Mouse (Mus musculus): ENCODE measurements around the gene Suclg2.

DNA sequence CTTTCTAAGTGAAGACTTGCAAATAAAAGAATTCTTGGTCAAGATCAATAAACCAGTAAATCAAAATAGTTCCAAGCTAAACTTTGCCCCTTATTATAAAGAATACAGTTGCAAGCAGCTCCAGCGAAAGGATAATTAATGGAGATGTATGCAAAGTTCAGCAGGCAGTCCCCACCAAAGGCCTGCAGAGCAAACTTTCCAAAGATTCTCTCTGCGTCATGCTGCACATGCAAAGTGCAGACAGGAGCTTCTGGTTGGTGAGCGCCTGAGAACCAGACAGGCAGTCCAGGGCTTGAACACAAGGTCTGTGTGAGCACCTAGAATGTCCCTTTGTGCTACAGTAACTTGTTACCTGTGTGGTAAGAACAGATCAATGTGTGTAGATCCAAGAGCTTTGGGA is 147.0 kb downstream of the Suclg2 start:
- TF ChIP-seq CTCF (IDR thresholded peaks at IDR 0.05; ENCODE audit: insufficient read depth, low read length) (no peak), POLR2A (IDR thresholded peaks at IDR 0.05; ENCODE audit: borderline replicate concordance, extremely low read depth, low read depth, low read length) (no peak)
